Comparison of ENCODE assay signal across 24 mouse cellular contexts in the genomic region with DNA sequence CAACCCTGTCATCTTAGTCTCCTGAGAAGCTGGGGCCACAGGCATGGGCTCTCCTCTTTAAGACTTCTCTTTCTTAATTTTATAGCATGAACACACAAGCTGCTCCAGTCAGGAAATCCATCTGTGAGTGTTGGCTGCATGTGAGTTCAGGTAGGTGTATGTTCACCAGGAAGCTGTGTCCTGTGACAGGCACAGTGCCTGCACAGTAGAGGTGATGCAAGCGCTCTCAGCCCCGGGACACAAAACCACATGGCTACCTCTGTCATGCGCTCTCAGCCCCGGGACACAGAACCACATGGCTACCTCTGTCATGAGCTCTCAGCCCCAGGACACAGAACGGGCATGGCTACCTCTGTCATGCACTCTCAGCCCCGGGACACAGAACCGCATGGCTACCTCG. TPM values are rescaled to one million over a fixed set of nuclear protein-coding genes. Genes with fewer than 3 reads are reported as not detected.
A peak's percentile ranks its signal among the peaks of the same experiment; 100 is the strongest.
DNase-seq lines count a peak whose midpoint lies in the region; ATAC-seq and TF ChIP-seq lines count a peak whose summit lies in the region.
"Had no signal": no experiment of that assay in that cellular context is flagged by ENCODE, and none has a peak within 500 bp of the region (broad histone marks: within the 10 kb centered on the region; RNA-seq: fewer than 3 reads in every experiment).

No protein-coding gene starts in this region.

- TF ChIP-seq EP300 in liver, postnatal 0 days (IDR thresholded peaks at IDR 0.05; ENCODE audit: low read depth), result no peak

- H3K4me1 ChIP-seq in liver, postnatal 0 days (ENCODE audit: insufficient read depth), result peaks cover 4% of the 10 kb centered on the region; the same call in 1 of the 2 replicates
- H3K4me1 ChIP-seq in liver, embryonic 11.5 days (replicated peaks; ENCODE audit: control insufficient read depth, insufficient read depth, low read length), result no peaks in the 10 kb centered on the region
- no peaks in the 10 kb centered on the region for H3K4me1 ChIP-seq in forebrain, embryonic 16.5 days (replicated peaks; ENCODE audit: control insufficient read depth, insufficient read depth, low read length)
- H3K4me1 ChIP-seq: embryonic facial prominence, embryonic 10.5 days; embryonic facial prominence, embryonic 12.5 days; forebrain, embryonic 10.5 days; forebrain, embryonic 12.5 days had no signal

- H3K4me3 ChIP-seq in liver, postnatal 0 days (ENCODE audit: low read depth, low read length), result no peak overlapping the region
- H3K4me3 ChIP-seq in liver, embryonic 11.5 days (ENCODE audit: low read depth, low read length), result no peak overlapping the region
- no peak overlapping the region for H3K4me3 ChIP-seq in forebrain, embryonic 16.5 days (replicated peaks; ENCODE audit: low read length)
- H3K4me3 ChIP-seq: embryonic facial prominence, embryonic 10.5 days; embryonic facial prominence, embryonic 12.5 days; forebrain, embryonic 10.5 days; forebrain, embryonic 12.5 days had no signal

- no peak overlapping the region for H3K27ac ChIP-seq in liver, postnatal 0 days (ENCODE audit: low read depth)
- no peak overlapping the region for H3K27ac ChIP-seq in liver, embryonic 11.5 days (ENCODE audit: low read depth, low read length)
- H3K27ac ChIP-seq in forebrain, embryonic 16.5 days (ENCODE audit: low read length), result no peak overlapping the region
- H3K27ac ChIP-seq: embryonic facial prominence, embryonic 10.5 days; embryonic facial prominence, embryonic 12.5 days; forebrain, embryonic 10.5 days; forebrain, embryonic 12.5 days had no signal

- H3K4me2 ChIP-seq in liver, postnatal 0 days (ENCODE audit: low read depth, low read length), result no peak overlapping the region
- H3K4me2 ChIP-seq in liver, embryonic 11.5 days, result no peak overlapping the region
- no peak overlapping the region for H3K4me2 ChIP-seq in forebrain, embryonic 16.5 days (ENCODE audit: low read length)
- H3K4me2 ChIP-seq: embryonic facial prominence, embryonic 12.5 days; forebrain, embryonic 12.5 days had no signal

- no peak overlapping the region for H3K9ac ChIP-seq in liver, postnatal 0 days (replicated peaks)
- no peak overlapping the region for H3K9ac ChIP-seq in liver, embryonic 11.5 days (ENCODE audit: low read depth, low read length)
- H3K9ac ChIP-seq in forebrain, embryonic 16.5 days (replicated peaks; ENCODE audit: low read depth, low read length), result no peak overlapping the region
- H3K9ac ChIP-seq: embryonic facial prominence, embryonic 12.5 days; forebrain, embryonic 12.5 days; forebrain, postnatal 0 days had no signal

- ATAC-seq in liver, postnatal 0 days, result peak; percentile 74
- no peak for ATAC-seq in liver, embryonic 11.5 days (replicated peaks; ENCODE audit: low FRiP score)
- peak; percentile 84 for ATAC-seq in granulocyte monocyte progenitor cell, adult 5-6 weeks (replicated peaks; ENCODE audit: poor library complexity, severe bottlenecking)
- 0 out of 2 replicates have a peak, but pooled peaks have one; percentile 22 for ATAC-seq in monocyte, adult 5-6 weeks (replicated peaks; ENCODE audit: insufficient number of reproducible peaks, low FRiP score, low TSS enrichment, poor library complexity, severe bottlenecking)
- no peak for ATAC-seq in forebrain, embryonic 16.5 days
- ATAC-seq: activated CD4-positive, CD25-positive, alpha-beta regulatory T cell, adult 4 months; forebrain, embryonic 14.5 days; forebrain, postnatal 0 days; Patski had no signal

- no peak for DNase-seq in liver, postnatal 0 days
- DNase-seq in liver, embryonic 11.5 days (ENCODE audit: low spot score), result no peak
- DNase-seq in fat pad, adult 2 months (ENCODE audit: extremely low read depth, low read depth, low spot score), result peak; percentile 90
- no peak for DNase-seq in layer of hippocampus, postnatal 10 days (ENCODE audit: low spot score in 2 of 2)
- no peak for DNase-seq in lung, postnatal 14 days
- DNase-seq: adrenal gland, adult 8-10 months; adrenal gland, postnatal 14 days; adrenal gland, postnatal 36 days; cerebellum, adult 11-12 months; cerebellum, adult 2 months; cerebellum, adult 9-10 months; cerebellum, postnatal 10 days; cerebellum, postnatal 25 days; forebrain, postnatal 0 days had no signal

- no peaks in the 10 kb centered on the region for H3K36me3 ChIP-seq in liver, postnatal 0 days (replicated peaks; ENCODE audit: insufficient read depth, low read length)
- no peaks in the 10 kb centered on the region for H3K36me3 ChIP-seq in liver, embryonic 11.5 days (ENCODE audit: control insufficient read depth, insufficient read depth, low read length)
- H3K36me3 ChIP-seq in forebrain, embryonic 16.5 days (ENCODE audit: control insufficient read depth, insufficient read depth), result no peaks in the 10 kb centered on the region

- H3K9me3 ChIP-seq in liver, postnatal 0 days (ENCODE audit: low read length), result no peaks in the 10 kb centered on the region
- H3K9me3 ChIP-seq in liver, embryonic 11.5 days (ENCODE audit: control insufficient read depth, low read length), result no peaks in the 10 kb centered on the region
- no peaks in the 10 kb centered on the region for H3K9me3 ChIP-seq in forebrain, embryonic 16.5 days (ENCODE audit: control insufficient read depth, low read length)
- H3K9me3 ChIP-seq: embryonic facial prominence, embryonic 10.5 days; embryonic facial prominence, embryonic 12.5 days; forebrain, embryonic 10.5 days; forebrain, embryonic 12.5 days had no signal

- TF ChIP-seq CTCF in liver, postnatal 0 days (IDR thresholded peaks at IDR 0.05; ENCODE audit: low read depth), result no peak

- WGBS in liver, postnatal 0 days (ENCODE audit: insufficient replicate concordance), result 64% methylated on average over 8 of the region's 8 CpGs
- 84% methylated on average over 8 of the region's 8 CpGs for WGBS in liver, embryonic 11.5 days
- 84% methylated on average over 8 of the region's 8 CpGs for WGBS in forebrain, embryonic 16.5 days

- H3K27me3 ChIP-seq in liver, postnatal 0 days (ENCODE audit: insufficient read depth, low read length), result no peaks in the 10 kb centered on the region
- H3K27me3 ChIP-seq in liver, embryonic 11.5 days (replicated peaks; ENCODE audit: control insufficient read depth, insufficient read depth, low read length), result no peaks in the 10 kb centered on the region
- no peaks in the 10 kb centered on the region for H3K27me3 ChIP-seq in forebrain, embryonic 16.5 days (replicated peaks; ENCODE audit: control insufficient read depth, insufficient read depth, low read length)
- H3K27me3 ChIP-seq: embryonic facial prominence, embryonic 12.5 days; forebrain, embryonic 12.5 days; Patski had no signal

RNA-seq across cellular contexts. Expression of a gene that starts 12.0 kb away (rescaled TPM):
- polyA plus RNA-seq in liver, postnatal 0 days (2015; fragmentation: Nextera tagmentation; extraction: Ambion mirVana), result 10.4 and 14.1 TPM in 2 replicates
- 12.8 and 14.3 TPM in 2 replicates for polyA plus RNA-seq in liver, embryonic 11.5 days (2014; fragmentation: Nextera tagmentation; extraction: Ambion mirVana)
- 7.6 and 10.8 TPM in 2 replicates for total RNA-seq in granulocyte monocyte progenitor cell, adult 5-6 weeks (2014; fragmentation: Nextera tagmentation)
- total RNA-seq in granulocyte monocyte progenitor cell, adult 5-6 weeks (2017), result 16.4 and 17.8 TPM in 2 replicates
- total RNA-seq in monocyte, adult 5-6 weeks (2017), result 0.97 to 3.3 TPM (median 2.5 TPM) in 3 replicates
- 10 to 100 TPM; 24.3 to 24.6 TPM for total RNA-seq in layer of hippocampus, postnatal 10 days (2021)
- polyA plus RNA-seq in forebrain, embryonic 16.5 days (2015; fragmentation: Nextera tagmentation; extraction: Ambion mirVana), result 18.7 and 21.3 TPM in 2 replicates

RNA-seq across cellular contexts. Expression of a gene that starts 48.1 kb away (rescaled TPM):
- 44.2 and 44.5 TPM in 2 replicates for polyA plus RNA-seq in liver, postnatal 0 days (2015; fragmentation: Nextera tagmentation; extraction: Ambion mirVana)
- polyA plus RNA-seq in liver, embryonic 11.5 days (2014; fragmentation: Nextera tagmentation; extraction: Ambion mirVana), result 95.5 and 103 TPM in 2 replicates
- total RNA-seq in granulocyte monocyte progenitor cell, adult 5-6 weeks (2014; fragmentation: Nextera tagmentation), result 49.9 and 50.9 TPM in 2 replicates
- total RNA-seq in granulocyte monocyte progenitor cell, adult 5-6 weeks (2017), result 55.5 and 61.7 TPM in 2 replicates
- total RNA-seq in monocyte, adult 5-6 weeks (2017), result 45.1 to 61.2 TPM (median 45.8 TPM) in 3 replicates
- total RNA-seq in layer of hippocampus, postnatal 10 days (2021), result 100 to 1,000 TPM; 129 to 135 TPM
- polyA plus RNA-seq in forebrain, embryonic 16.5 days (2015; fragmentation: Nextera tagmentation; extraction: Ambion mirVana), result 142 and 160 TPM in 2 replicates

Comparison
In these comparisons a context has a peak if more than half of its experiments do, and no peak if none do; other contexts are left out.
1. ATAC-seq: peak in liver, postnatal 0 days (single experiment), granulocyte monocyte progenitor cell, adult 5-6 weeks (single experiment) and monocyte, adult 5-6 weeks (single experiment); none in liver, embryonic 11.5 days (single experiment) and forebrain, embryonic 16.5 days (single experiment).